Mouse (Mus musculus): Measurements from ENCODE around the gene Hoxa9. TPM values are rescaled to one million over a fixed set of nuclear protein-coding genes. Genes with fewer than 3 reads are reported as not detected.

Gene Hoxa9
- total RNA-seq, 2 experiments from 2014 or later = not detected

DNA sequence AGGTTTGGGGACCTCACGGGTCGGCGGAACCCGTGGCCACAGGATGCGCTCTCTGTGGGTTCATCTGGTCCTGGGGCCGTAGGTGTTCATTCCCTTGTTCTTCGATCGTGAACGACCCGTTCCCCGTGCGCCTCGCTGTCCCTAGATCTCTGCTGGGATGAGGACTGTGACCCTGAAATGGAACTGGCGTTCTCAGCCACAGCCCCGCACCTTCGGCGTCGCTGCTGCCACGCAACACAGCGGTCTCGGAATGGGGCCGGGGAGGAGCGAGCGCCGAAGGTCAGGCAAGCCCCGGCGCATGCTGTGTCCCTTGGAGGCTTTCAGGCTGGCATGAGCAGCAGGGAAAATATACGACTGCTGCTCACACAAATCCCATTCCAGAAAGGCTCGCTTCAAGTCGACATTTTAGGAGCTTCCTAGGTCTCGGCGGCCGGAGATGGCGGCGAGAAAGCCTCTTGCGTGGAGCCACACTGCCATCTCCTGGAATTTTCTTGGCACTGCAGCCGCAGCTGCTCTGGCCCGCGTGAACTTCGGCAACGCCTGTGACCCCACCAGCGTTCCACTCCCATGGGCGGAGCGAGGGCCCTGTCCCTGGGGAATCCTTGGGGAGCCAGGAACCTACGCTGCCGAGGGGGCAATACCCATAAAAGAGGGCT, 9.4 kb downstream of the Hoxa9 start, which contains the start of gene Hoxa7:
Gene Hoxa7 (minus strand): TSS at position 518 of the 656 bp plus-strand sequence.
- DNase-seq (ENCODE audit: low spot score in 2 of 2) = peak; percentile 77 to 81
- intact Hi-C loops (cut with DNase I) = loop anchor here (2.0 to 5.0 kb wide), 2 partner anchors 349 to 635 kb away; no protein-coding TSS in a partner anchor

DNA sequence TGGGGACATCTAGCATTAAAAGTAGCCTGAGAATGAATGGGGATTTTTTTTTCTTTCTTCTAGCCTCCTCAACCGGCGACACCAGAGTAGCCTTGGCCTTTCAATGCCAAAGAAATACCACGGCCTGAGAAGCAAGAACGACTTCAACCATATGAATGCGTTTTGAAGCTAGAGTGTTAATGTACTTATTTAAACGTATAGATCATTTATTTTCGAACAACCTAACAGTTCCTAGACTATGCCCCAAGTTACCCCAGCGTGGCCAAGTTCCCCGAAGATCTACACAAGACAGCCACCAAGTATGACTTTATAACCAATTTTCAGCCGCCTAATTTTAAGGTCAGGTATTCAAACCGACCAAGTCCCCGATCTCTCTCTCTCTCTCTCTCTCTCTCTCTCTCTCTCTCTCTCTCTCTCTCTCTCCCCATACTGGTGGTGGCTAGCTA, 10.0 kb downstream of the Hoxa9 start:
- intact Hi-C loops (cut with DNase I) = loop anchor here (2.0 to 5.0 kb wide), 2 partner anchors 349 to 634 kb away; no protein-coding TSS in a partner anchor
- no peak for DNase-seq (ENCODE audit: low spot score in 2 of 2)

DNA sequence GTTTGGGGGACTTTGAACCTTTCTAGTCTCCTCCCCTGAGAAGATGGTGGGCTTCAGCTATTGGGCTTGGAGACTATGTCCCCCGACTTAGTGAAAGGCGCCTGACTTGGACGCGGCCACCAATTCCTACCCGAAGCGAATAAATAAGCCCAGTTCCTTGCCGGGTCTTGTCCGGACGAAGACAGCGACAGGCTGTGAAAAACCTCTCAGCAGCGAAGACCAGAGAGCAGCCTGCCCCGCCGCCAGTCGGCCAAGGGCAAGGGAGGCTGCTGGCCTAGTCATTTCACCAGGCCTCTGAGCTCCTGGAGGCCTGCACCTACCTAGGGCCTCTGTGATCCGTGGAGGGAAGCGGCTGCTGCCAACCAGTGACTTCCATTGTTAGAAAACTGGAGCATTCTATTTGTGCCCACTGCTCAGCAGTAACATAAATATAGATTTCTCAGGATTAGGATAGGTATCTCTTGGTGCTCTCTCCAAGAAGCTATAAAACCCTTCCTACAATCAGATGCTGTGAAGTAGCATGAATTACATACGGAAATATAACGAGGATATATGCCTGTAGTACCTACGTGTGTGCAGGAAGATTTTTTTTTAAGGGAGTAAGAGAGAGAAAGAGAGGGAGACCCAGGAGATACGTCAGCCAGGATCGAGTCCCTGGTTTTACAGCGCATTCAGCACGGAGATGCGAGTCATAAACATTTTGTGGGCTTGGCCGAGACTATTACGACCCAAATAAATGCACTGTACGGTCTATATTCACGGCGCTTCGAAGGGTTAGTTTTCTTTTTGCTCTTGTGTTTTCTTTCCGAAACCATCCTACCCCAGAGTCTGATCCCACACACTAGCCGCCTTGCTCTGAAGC, 10.7 kb downstream of the Hoxa9 start:
- intact Hi-C loops (cut with DNase I) = loop anchor here (2.0 to 5.0 kb wide), 2 partner anchors 348 to 633 kb away; no protein-coding TSS in a partner anchor
- no peak for DNase-seq (ENCODE audit: low spot score in 2 of 2)

- DNase-seq (ENCODE audit: low spot score in 2 of 2) = no peak
- intact Hi-C loops (cut with DNase I) = loop anchor here (5.0 kb wide), 1 partner anchor 1037 kb away; no protein-coding TSS in a partner anchor
These were observed 11.5 kb downstream of the Hoxa9 start for GRCm38 (mm10) chr6:52219234-52219942.

- intact Hi-C loops (cut with DNase I) = loop anchor here (5.0 kb wide), 1 partner anchor 1036 kb away; no protein-coding TSS in a partner anchor
These were observed 12.2 kb downstream of the Hoxa9 start for GRCm38 (mm10) chr6:52218643-52219215.

DNA sequence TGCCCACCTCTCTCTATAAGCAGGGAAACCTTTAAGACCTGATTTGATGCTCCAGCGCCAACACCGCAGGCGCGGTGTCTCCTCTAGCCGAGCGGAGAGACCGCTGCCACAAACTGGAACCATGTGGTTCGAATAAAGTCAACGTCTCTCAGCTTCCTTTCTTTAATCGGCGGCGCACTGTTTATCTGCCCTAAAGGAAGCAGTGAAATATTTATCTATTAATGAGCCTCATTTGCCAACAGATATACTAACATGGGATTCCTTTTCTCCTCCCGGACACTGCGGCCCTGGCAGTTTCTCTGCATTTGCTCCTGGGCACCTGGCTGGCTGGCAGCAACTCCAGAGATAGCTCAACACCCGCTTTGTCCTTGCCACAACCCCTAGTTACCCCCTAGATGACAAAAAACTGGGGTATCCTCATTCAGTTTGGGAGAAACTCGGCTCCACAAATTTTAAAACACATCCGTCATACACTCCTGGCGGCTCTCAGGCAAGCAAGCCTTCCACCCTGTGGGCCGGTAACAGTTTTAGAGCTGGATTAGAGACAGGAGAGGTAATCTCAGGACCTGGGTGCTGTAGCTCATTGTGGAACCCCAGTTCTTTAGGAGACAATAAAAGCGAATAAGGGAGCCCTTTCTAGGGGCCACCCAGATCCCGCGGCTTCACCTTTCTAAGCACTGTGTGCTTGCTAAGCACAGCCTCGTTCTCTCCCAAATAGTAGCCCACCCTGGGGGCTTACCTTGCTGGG, 12.8 kb downstream of the Hoxa9 start:
- intact Hi-C loops (cut with DNase I) = loop anchor here (5.0 kb wide), 1 partner anchor 1036 kb away; no protein-coding TSS in a partner anchor
- no peak for DNase-seq (ENCODE audit: low spot score in 2 of 2)

More at GRCm38 (mm10) chr6:52218643-52219215, 12.2 kb downstream of the Hoxa9 start:
- DNase-seq (ENCODE audit: low spot score in 2 of 2) = no peak

- no peak for DNase-seq (ENCODE audit: low spot score in 2 of 2)
- intact Hi-C loops (cut with DNase I) = loop anchor here (5.0 kb wide), 1 partner anchor 1035 kb away; no protein-coding TSS in a partner anchor
These were observed 13.5 kb downstream of the Hoxa9 start for GRCm38 (mm10) chr6:52217459-52217768.

GRCm38 (mm10) chr6:52216691-52217458, 14.0 kb downstream of the Hoxa9 start:
- intact Hi-C loops (cut with DNase I) = loop anchor here (5.0 kb wide), 1 partner anchor 1035 kb away; no protein-coding TSS in a partner anchor

DNA sequence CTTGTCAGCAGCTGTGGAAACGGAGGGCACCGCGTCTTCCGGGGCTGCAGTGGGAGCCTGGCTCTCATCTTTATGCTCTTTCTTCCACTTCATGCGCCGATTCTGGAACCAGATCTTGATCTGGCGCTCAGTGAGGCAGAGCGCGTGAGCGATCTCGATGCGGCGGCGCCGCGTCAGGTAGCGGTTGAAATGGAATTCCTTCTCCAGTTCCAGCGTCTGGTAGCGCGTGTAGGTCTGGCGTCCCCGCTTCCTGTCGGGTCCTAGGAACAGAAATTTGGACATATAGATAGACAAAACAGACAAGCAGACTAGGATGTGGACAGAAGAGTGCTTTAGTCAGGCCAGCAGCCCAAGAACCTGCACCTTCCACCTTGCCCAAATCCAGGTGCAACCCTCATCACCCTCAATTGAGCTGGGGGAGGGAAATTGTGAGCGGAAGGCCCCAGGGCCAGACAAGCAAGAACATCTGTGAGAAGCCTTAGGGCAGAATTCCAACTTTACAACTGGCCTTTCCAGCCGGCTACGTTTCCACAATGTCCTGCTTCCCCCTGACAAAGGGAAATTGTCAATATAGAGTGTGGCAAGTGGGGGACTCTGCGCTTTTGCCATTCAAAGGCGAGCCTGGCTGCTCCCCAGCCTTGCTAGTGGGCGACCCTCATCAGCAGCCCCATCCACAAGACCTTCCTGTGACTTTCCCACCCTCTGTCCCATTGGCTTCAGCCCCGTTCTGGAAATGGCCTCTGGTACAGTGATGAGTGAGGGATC, 14.9 kb downstream of the Hoxa9 start:
- no peak for DNase-seq (ENCODE audit: low spot score in 2 of 2)
- intact Hi-C loops (cut with DNase I) = loop anchor here (5.0 kb wide), 1 partner anchor 1034 kb away; no protein-coding TSS in a partner anchor

More at GRCm38 (mm10) chr6:52216691-52217458, 14.0 kb downstream of the Hoxa9 start:
- DNase-seq (ENCODE audit: low spot score in 2 of 2) = no peak

GRCm38 (mm10) chr6:52215070-52215469, 15.8 kb downstream of the Hoxa9 start:
- DNase-seq (ENCODE audit: low spot score in 2 of 2) = no peak
- intact Hi-C loops (cut with DNase I) = loop anchor here (5.0 kb wide), 1 partner anchor 1033 kb away; no protein-coding TSS in a partner anchor

GRCm38 (mm10) chr6:52214271-52214670, 16.6 kb downstream of the Hoxa9 start:
- intact Hi-C loops (cut with DNase I) = no loop called here

DNA sequence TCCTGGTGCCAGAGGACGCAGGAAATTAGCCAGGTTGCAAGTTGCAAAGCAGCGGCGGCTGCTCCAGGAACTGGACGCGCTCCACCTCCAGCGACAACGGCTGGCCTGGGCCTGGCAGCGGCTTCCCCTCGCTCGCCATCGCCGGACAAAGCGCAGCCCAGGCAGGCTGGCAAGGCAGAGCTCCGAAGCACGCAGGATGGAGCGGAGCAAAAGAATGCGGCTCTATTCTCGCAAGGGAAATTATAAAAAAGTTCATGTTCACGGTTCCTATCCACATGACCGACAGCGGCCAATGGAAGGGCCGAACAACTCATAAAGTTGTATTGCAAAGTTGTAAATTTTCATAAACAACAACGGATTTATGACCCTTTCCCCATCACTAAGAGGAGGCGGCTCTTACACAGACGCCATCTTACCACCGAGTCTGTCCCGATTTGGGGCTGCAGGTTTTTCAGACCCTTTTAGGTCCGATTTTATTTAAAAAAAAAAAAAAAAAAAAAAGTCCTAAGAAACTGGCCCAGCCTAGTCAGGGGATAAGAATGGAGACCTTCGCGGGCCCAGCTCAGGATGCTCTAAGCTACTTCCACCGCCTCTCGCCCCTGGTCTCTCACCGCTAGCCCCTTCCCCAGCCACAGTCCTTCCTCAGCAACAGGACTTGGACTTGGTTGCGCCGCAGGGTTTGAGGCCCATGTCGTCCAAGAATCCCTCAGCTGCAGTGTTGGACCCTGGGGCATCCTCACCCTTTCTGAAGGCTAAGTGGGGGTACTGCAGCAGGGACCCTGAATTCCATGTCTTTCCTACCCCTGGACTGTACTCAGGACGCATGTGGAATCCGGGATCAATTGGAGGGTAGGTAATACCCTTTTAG, 17.5 kb downstream of the Hoxa9 start, which contains the start of the genes Hoxa3 and Gm28308:
Gene Hoxa3 (minus strand): TSS at position 218 of the 868 bp plus-strand sequence.
Gene Gm28308 (minus strand): TSS at position 221 of the 868 bp plus-strand sequence.
- no peak for DNase-seq (ENCODE audit: low spot score in 2 of 2)
- intact Hi-C loops (cut with DNase I) = no loop called here

More at GRCm38 (mm10) chr6:52214271-52214670, 16.6 kb downstream of the Hoxa9 start:
- no peak for DNase-seq (ENCODE audit: low spot score in 2 of 2)

DNA sequence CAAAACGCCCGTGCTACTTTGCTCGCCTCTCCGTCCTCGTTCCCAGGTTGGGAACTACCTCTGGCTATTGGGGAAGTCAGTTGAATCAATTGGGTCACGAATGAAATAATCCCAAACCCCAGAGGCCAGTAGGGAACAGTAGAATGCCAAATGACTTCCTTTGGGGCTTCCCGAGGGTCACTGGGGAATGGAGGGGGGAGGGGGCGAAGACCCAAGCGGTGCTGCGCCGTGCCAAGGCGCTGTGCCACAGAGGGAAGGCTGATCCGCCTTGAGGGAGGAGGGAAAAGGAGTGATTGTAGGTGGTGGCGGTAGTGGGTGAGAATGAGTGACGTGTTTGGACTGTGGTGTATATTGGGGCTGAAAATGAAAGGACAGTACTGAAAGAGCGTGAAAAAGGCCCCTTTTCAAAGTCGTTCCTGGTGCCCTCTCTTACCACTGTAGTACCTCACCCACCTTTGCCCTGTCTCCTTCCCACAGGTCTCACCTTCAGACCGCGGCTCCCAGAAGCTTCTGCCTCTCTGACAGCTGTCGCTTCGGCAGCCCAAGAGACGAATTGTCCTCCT, 18.3 kb downstream of the Hoxa9 start:
- intact Hi-C loops (cut with DNase I) = no loop called here
- peak in 1 of 2 experiments; percentile 2 for DNase-seq (ENCODE audit: low spot score in 2 of 2)

DNA sequence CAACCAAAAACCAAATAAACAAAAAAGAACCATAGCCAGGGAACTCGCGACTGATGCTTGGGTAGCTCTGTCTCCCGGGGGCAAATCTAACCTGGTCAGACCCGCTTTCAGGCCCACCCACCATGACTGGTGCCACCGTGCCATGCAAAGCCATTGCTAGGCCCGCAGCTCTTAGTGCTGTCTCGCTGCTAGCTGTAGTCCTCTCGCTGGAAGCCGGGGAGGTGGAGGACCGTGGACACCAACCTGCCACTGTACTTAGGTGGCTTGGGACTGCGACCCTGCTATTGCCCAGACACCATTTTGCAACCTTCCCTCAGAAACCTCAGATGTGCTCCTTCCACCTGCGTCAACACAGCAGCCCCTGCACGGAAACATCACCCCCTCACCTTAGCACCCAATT, 18.9 kb downstream of the Hoxa9 start:
- no peak for DNase-seq (ENCODE audit: low spot score in 2 of 2)
- intact Hi-C loops (cut with DNase I) = no loop called here

DNA sequence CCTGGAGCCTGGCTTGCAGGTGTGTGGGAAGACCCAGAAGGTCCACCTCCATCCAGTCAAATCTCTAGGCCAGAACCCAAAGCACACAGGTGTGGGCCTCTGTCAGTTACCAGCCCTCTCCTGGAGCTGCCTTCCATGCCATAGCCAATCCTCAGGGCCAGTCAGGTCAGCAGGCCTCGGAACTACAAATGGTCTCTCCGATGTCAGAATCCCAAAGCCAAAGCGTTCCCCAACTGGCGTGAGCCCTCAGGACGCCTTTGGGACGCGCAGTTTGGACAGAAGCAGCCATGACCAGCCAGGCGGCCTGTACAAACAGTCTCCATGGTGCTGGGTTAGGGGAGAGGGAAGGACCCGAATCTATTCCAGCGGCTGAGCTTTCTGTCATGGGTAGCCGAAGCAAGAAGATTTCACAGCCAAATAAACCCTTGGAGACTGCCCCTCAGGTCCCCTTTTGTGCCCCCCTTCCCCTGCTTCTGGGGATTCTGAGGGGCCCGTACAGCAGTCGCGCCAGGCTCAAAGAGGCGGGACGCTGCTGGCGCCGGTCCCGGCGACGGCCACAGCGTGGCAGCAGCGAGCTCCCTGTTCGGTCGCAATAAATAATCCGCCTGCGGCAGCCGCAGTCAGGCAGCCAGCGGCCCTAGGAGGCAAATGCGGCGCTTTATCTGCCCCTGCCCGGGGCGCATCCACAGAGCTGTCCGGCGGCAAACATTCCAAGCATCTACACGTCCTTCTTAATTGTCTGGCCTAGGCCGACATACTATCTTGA, 19.5 kb downstream of the Hoxa9 start:
- peak in 1 of 2 experiments; percentile 64 for DNase-seq (ENCODE audit: low spot score in 2 of 2)
- intact Hi-C loops (cut with DNase I) = no loop called here
